Mouse (Mus musculus) cerebellum, adult 9-11 months (tissue): ENCODE measurements at regions not wholly inside any gene's neighbourhood (a gene's known extent, or its start where the extent isn't known, plus 50 kb on each side); places are given as distances from the start of the nearest gene placed in this dataset.

ENCODE experiments used
- DNase-seq: peaks from one replicate; pipeline ENCODE4 v3.0.0; 2022

GRCm38 (mm10) chr3:137795754-137796315, 68.5 kb upstream of the H2afz start:
- no peak for DNase-seq

- no peak for DNase-seq
These were observed 65.5 kb upstream of the H2afz start for GRCm38 (mm10) chr3:137798769-137799168.

- DNase-seq, result no peak
These were observed 62.8 kb upstream of the H2afz start for GRCm38 (mm10) chr3:137801402-137802020.

GRCm38 (mm10) chr3:137807423-137807822, 56.9 kb upstream of the H2afz start:
- no peak for DNase-seq

GRCm38 (mm10) chr3:137807913-137808684, 56.2 kb upstream of the H2afz start:
- DNase-seq, result no peak

- DNase-seq, result no peak
These were observed 54.2 kb upstream of the H2afz start for GRCm38 (mm10) chr3:137810123-137810522.
